Mouse (Mus musculus) liver, adult 2 months (tissue): ENCODE measurements around the gene Ctdsp2.

ENCODE experiments used
- CTCF ChIP-seq: fragments of 200-500 bp; IDR thresholded peaks from 2 replicates; pipeline ENCODE4 v1.5.1; 2011; ENCODE audit warnings: low read depth, low read length, control low read depth
- POLR2A ChIP-seq: fragments of 200-500 bp; IDR thresholded peaks from 2 replicates; pipeline ENCODE4 v1.6.1; 2011; ENCODE audit warnings: low read length, control low read depth; ENCODE audit not compliant: insufficient read depth; ENCODE audit errors: extremely low read depth

GRCm38 (mm10) chr10:126987183-126988118 is 8.9 kb downstream of the Ctdsp2 start:
- TF ChIP-seq POLR2A (no peak), CTCF (no peak)
